Mouse (Mus musculus): ENCODE measurements at regions not wholly inside any gene's neighbourhood (a gene's known extent, or its start where the extent isn't known, plus 50 kb on each side); places are given as distances from the start of the nearest gene placed in this dataset.

GRCm38 (mm10) chr3:146337429-146337828, 67.0 kb upstream of the Ssx2ip start:
- no peaks in the 10 kb centered on the region for H3K27me3 ChIP-seq (ENCODE audit: control insufficient read depth, insufficient read depth, low read length)
- no peaks in the 10 kb centered on the region for H3K9me3 ChIP-seq (ENCODE audit: control insufficient read depth, low read length)
- H3K4me2 ChIP-seq (ENCODE audit: low read depth), result no peak overlapping the region
- no peak overlapping the region for H3K9ac ChIP-seq (ENCODE audit: low read length)
- ATAC-seq (ENCODE audit: insufficient read depth, low FRiP score, low TSS enrichment), result no peak
- no peak for DNase-seq (ENCODE audit: low spot score)
- H3K4me3 ChIP-seq (ENCODE audit: low read depth, low read length), result no peak overlapping the region
- H3K36me3 ChIP-seq (ENCODE audit: control insufficient read depth, insufficient read depth, low read length), result no peaks in the 10 kb centered on the region
- WGBS, result 72% methylated on average over 3 of the region's 3 CpGs
- H3K4me1 ChIP-seq (ENCODE audit: control insufficient read depth, insufficient read depth, low read length), result peaks cover 6% of the 10 kb centered on the region; the same call in 1 of the 2 replicates
- H3K27ac ChIP-seq (ENCODE audit: low read depth, low read length), result no peak overlapping the region

GRCm38 (mm10) chr3:146337861-146338281, 66.6 kb upstream of the Ssx2ip start:
- H3K27me3 ChIP-seq (ENCODE audit: control insufficient read depth, insufficient read depth, low read length), result no peaks in the 10 kb centered on the region
- no peak overlapping the region for H3K4me3 ChIP-seq (ENCODE audit: low read depth, low read length)
- no peak overlapping the region; the same call in 1 of the 2 replicates for H3K9ac ChIP-seq (ENCODE audit: low read length)
- peak overlapping the region; percentile 44; the same call in 1 of the 2 replicates for H3K27ac ChIP-seq (ENCODE audit: low read depth, low read length)
- no peaks in the 10 kb centered on the region for H3K9me3 ChIP-seq (ENCODE audit: control insufficient read depth, low read length)
- ATAC-seq (ENCODE audit: insufficient read depth, low FRiP score, low TSS enrichment) (peak; percentile 81), DNase-seq (ENCODE audit: low spot score) (peak; percentile 53)
- H3K4me1 ChIP-seq (ENCODE audit: control insufficient read depth, insufficient read depth, low read length), result peaks cover 6% of the 10 kb centered on the region; the same call in 1 of the 2 replicates
- WGBS, result 8% methylated on average over 7 of the region's 7 CpGs
- no peaks in the 10 kb centered on the region for H3K36me3 ChIP-seq (ENCODE audit: control insufficient read depth, insufficient read depth, low read length)
- no peak overlapping the region for H3K4me2 ChIP-seq (ENCODE audit: low read depth)

- Histone ChIP-seq H3K4me3 (ENCODE audit: low read depth, low read length) (no peak overlapping the region), H3K4me1 (ENCODE audit: control insufficient read depth, insufficient read depth, low read length) (peaks cover 6% of the 10 kb centered on the region; the same call in 1 of the 2 replicates), H3K27ac (ENCODE audit: low read depth, low read length) (no peak overlapping the region), H3K4me2 (ENCODE audit: low read depth) (no peak overlapping the region), H3K9ac (ENCODE audit: low read length) (no peak overlapping the region), H3K9me3 (ENCODE audit: control insufficient read depth, low read length) (no peaks in the 10 kb centered on the region), H3K36me3 (ENCODE audit: control insufficient read depth, insufficient read depth, low read length) (no peaks in the 10 kb centered on the region), H3K27me3 (ENCODE audit: control insufficient read depth, insufficient read depth, low read length) (no peaks in the 10 kb centered on the region)
- DNase-seq (ENCODE audit: low spot score), result no peak
- WGBS, result 84% methylated on average over 9 of the region's 9 CpGs
- no peak for ATAC-seq (ENCODE audit: insufficient read depth, low FRiP score, low TSS enrichment)
These were observed 66.0 kb upstream of the Ssx2ip start for GRCm38 (mm10) chr3:146338445-146338844.

GRCm38 (mm10) chr3:146340316-146341055, 64.0 kb upstream of the Ssx2ip start:
- Histone ChIP-seq H3K9me3 (ENCODE audit: control insufficient read depth, low read length) (no peaks in the 10 kb centered on the region), H3K9ac (ENCODE audit: low read length) (no peak overlapping the region), H3K4me3 (ENCODE audit: low read depth, low read length) (no peak overlapping the region), H3K4me1 (ENCODE audit: control insufficient read depth, insufficient read depth, low read length) (peaks cover 6% of the 10 kb centered on the region; the same call in 1 of the 2 replicates), H3K36me3 (ENCODE audit: control insufficient read depth, insufficient read depth, low read length) (no peaks in the 10 kb centered on the region), H3K27me3 (ENCODE audit: control insufficient read depth, insufficient read depth, low read length) (no peaks in the 10 kb centered on the region), H3K4me2 (ENCODE audit: low read depth) (no peak overlapping the region), H3K27ac (ENCODE audit: low read depth, low read length) (no peak overlapping the region)
- ATAC-seq (ENCODE audit: insufficient read depth, low FRiP score, low TSS enrichment), result no peak
- 83% methylated on average over 12 of the region's 12 CpGs for WGBS
- DNase-seq (ENCODE audit: low spot score), result no peak

- Histone ChIP-seq H3K36me3 (ENCODE audit: control insufficient read depth, insufficient read depth, low read length) (no peaks in the 10 kb centered on the region), H3K9ac (ENCODE audit: low read length) (no peak overlapping the region), H3K9me3 (ENCODE audit: control insufficient read depth, low read length) (no peaks in the 10 kb centered on the region), H3K27me3 (ENCODE audit: control insufficient read depth, insufficient read depth, low read length) (no peaks in the 10 kb centered on the region), H3K27ac (ENCODE audit: low read depth, low read length) (no peak overlapping the region), H3K4me1 (ENCODE audit: control insufficient read depth, insufficient read depth, low read length) (peaks cover 6% of the 10 kb centered on the region; the same call in 1 of the 2 replicates), H3K4me2 (ENCODE audit: low read depth) (no peak overlapping the region), H3K4me3 (ENCODE audit: low read depth, low read length) (no peak overlapping the region)
- ATAC-seq (ENCODE audit: insufficient read depth, low FRiP score, low TSS enrichment) (no peak), DNase-seq (ENCODE audit: low spot score) (no peak)
- 74% methylated on average over 6 of the region's 6 CpGs for WGBS
These were observed 62.6 kb upstream of the Ssx2ip start for GRCm38 (mm10) chr3:146341652-146342340.

GRCm38 (mm10) chr3:146342727-146343126, 61.7 kb upstream of the Ssx2ip start:
- Histone ChIP-seq H3K4me1 (ENCODE audit: control insufficient read depth, insufficient read depth, low read length) (peaks cover 5% of the 10 kb centered on the region; the same call in 1 of the 2 replicates), H3K27me3 (ENCODE audit: control insufficient read depth, insufficient read depth, low read length) (no peaks in the 10 kb centered on the region), H3K4me2 (ENCODE audit: low read depth) (no peak overlapping the region), H3K4me3 (ENCODE audit: low read depth, low read length) (no peak overlapping the region), H3K27ac (ENCODE audit: low read depth, low read length) (no peak overlapping the region), H3K9me3 (ENCODE audit: control insufficient read depth, low read length) (no peaks in the 10 kb centered on the region), H3K36me3 (ENCODE audit: control insufficient read depth, insufficient read depth, low read length) (no peaks in the 10 kb centered on the region), H3K9ac (ENCODE audit: low read length) (no peak overlapping the region)
- WGBS, result 71% methylated on average over 1 of the region's 1 CpGs
- ATAC-seq (ENCODE audit: insufficient read depth, low FRiP score, low TSS enrichment) (no peak), DNase-seq (ENCODE audit: low spot score) (no peak)

GRCm38 (mm10) chr3:146343649-146344401, 60.6 kb upstream of the Ssx2ip start:
- DNase-seq (ENCODE audit: low spot score) (peak; percentile 61), ATAC-seq (ENCODE audit: insufficient read depth, low FRiP score, low TSS enrichment) (no peak)
- no peaks in the 10 kb centered on the region for H3K9me3 ChIP-seq (ENCODE audit: control insufficient read depth, low read length)
- H3K36me3 ChIP-seq (ENCODE audit: control insufficient read depth, insufficient read depth, low read length), result no peaks in the 10 kb centered on the region
- no peak overlapping the region for H3K4me2 ChIP-seq (ENCODE audit: low read depth)
- H3K27ac ChIP-seq (ENCODE audit: low read depth, low read length), result no peak overlapping the region
- H3K9ac ChIP-seq (ENCODE audit: low read length), result no peak overlapping the region
- no peaks in the 10 kb centered on the region for H3K27me3 ChIP-seq (ENCODE audit: control insufficient read depth, insufficient read depth, low read length)
- no peak overlapping the region for H3K4me3 ChIP-seq (ENCODE audit: low read depth, low read length)
- no peaks in the 10 kb centered on the region for H3K4me1 ChIP-seq (ENCODE audit: control insufficient read depth, insufficient read depth, low read length)
- WGBS, result 62% methylated on average over 9 of the region's 9 CpGs

- Histone ChIP-seq H3K9me3 (ENCODE audit: control insufficient read depth, low read length) (no peaks in the 10 kb centered on the region), H3K36me3 (ENCODE audit: control insufficient read depth, insufficient read depth, low read length) (no peaks in the 10 kb centered on the region), H3K27ac (ENCODE audit: low read depth, low read length) (no peak overlapping the region), H3K4me2 (ENCODE audit: low read depth) (no peak overlapping the region), H3K9ac (ENCODE audit: low read length) (no peak overlapping the region), H3K27me3 (ENCODE audit: control insufficient read depth, insufficient read depth, low read length) (no peaks in the 10 kb centered on the region), H3K4me1 (ENCODE audit: control insufficient read depth, insufficient read depth, low read length) (no peaks in the 10 kb centered on the region), H3K4me3 (ENCODE audit: low read depth, low read length) (no peak overlapping the region)
- ATAC-seq (ENCODE audit: insufficient read depth, low FRiP score, low TSS enrichment) (no peak), DNase-seq (ENCODE audit: low spot score) (no peak)
- WGBS, result 78% methylated on average over 11 of the region's 11 CpGs
These were observed 59.9 kb upstream of the Ssx2ip start for GRCm38 (mm10) chr3:146344402-146345025.

All from neural tube, embryonic 11.5 days (tissue).